Mouse (Mus musculus) retina, embryonic 14.5 days (tissue): ENCODE measurements at regions not wholly inside any gene's neighbourhood (a gene's known extent, or its start where the extent isn't known, plus 50 kb on each side); places are given as distances from the start of the nearest gene placed in this dataset.
A peak's percentile ranks its signal among the peaks of the same experiment; 100 is the strongest.
"Not testable (repeated sequence)": the region's sequence is repeated elsewhere in the genome, so short reads cannot be mapped to it uniquely, and the experiment has no call there.

Source experiments
- DNase-seq: peaks from one replicate; pipeline ENCODE4 v3.0.0-alpha.2; 2015; ENCODE audit warnings: low spot score

DNA sequence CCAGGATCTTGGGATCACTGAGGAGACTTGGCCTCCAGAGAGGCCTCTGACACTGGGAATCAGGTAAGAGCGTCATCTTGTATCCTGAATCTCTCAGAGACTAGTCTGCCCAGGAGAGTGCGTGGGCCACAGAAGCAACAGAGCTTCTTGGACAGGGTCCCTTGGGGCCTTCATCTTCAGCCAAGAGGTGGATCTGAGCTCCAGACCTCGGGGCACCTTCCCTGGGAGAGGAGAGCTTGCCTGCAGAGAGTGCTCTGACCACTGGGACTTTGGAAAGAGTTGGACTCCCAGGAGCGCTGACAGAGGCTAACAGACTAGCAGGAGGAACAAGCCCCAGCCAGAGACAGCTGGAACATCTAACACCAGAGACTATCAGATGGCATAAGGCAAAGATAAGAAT, 73.9 kb upstream of the Gm15319 start:
- DNase-seq, result not testable (repeated sequence)

- DNase-seq, result not testable (repeated sequence)
These were observed 70.2 kb upstream of the Gm15319 start for GRCm38 (mm10) chr8:20433236-20433635.

GRCm38 (mm10) chr8:20429469-20429868, 66.5 kb upstream of the Gm15319 start:
- not testable (repeated sequence) for DNase-seq

GRCm38 (mm10) chr8:20424903-20425222, 61.9 kb upstream of the Gm15319 start:
- peak; percentile 17 for DNase-seq

GRCm38 (mm10) chr8:20424104-20424902, 61.3 kb upstream of the Gm15319 start:
- peak; percentile 100 for DNase-seq

- not testable (repeated sequence) for DNase-seq
These were observed 57.8 kb upstream of the Gm15319 start for GRCm38 (mm10) chr8:20420807-20421206.
